8 mouse cellular contexts compared by ENCODE assay signal in genomic region chr9:45345516-45345915, GRCm38 (mm10). TPM values are rescaled to one million over a fixed set of nuclear protein-coding genes. Genes with fewer than 3 reads are reported as not detected.
DNase-seq lines count a peak whose midpoint lies in the region; ATAC-seq and TF ChIP-seq lines count a peak whose summit lies in the region.

No protein-coding gene starts in this region.

- no peak overlapping the region for H3K4me2 ChIP-seq in neural tube, embryonic 11.5 days (ENCODE audit: low read depth)

- ATAC-seq in neural tube, embryonic 11.5 days (ENCODE audit: insufficient read depth, low FRiP score, low TSS enrichment): no peak

- no peak overlapping the region for H3K4me3 ChIP-seq in layer of hippocampus, adult 2 months
- H3K4me3 ChIP-seq in ES-Bruce4 (ENCODE audit: low read depth, low read length): no peak overlapping the region
- no peak overlapping the region for H3K4me3 ChIP-seq in neural tube, embryonic 11.5 days (ENCODE audit: low read depth, low read length)

- intact Hi-C loops in heart, postnatal 14 days (cut with DNase I): loop anchor here (1.0 to 2.0 kb wide), 2 partner anchors 43 to 45 kb away; no protein-coding TSS in a partner anchor
- intact Hi-C loops in gastrocnemius, postnatal 14 days (cut with DNase I; ENCODE audit: low total_unique reads): no loop called here

- whole genome bisulfite sequencing in neural tube, embryonic 11.5 days: 56% methylated on average over 2 of the region's 2 CpGs

- H3K27me3 ChIP-seq in ES-Bruce4 (ENCODE audit: control insufficient read depth, insufficient read depth, low read length, poor library complexity, severe bottlenecking): no peaks in the 10 kb centered on the region
- no peaks in the 10 kb centered on the region for H3K27me3 ChIP-seq in neural tube, embryonic 11.5 days (ENCODE audit: control insufficient read depth, insufficient read depth, low read length)

- peak; percentile 81 for TF ChIP-seq CTCF in layer of hippocampus, adult 2 months (conservative IDR thresholded peaks at IDR 0.05)
- TF ChIP-seq CTCF in ES-Bruce4 (IDR thresholded peaks at IDR 0.05; ENCODE audit: low read depth, low read length): peak; percentile 51

- H3K9me3 ChIP-seq in ES-Bruce4 (replicated peaks; ENCODE audit: control insufficient read depth, insufficient read depth, low read length, poor library complexity, severe bottlenecking): no peaks in the 10 kb centered on the region
- H3K9me3 ChIP-seq in neural tube, embryonic 11.5 days (ENCODE audit: control insufficient read depth, low read length): no peaks in the 10 kb centered on the region

- H3K36me3 ChIP-seq in ES-Bruce4 (ENCODE audit: control insufficient read depth, insufficient read depth, low read length, poor library complexity, severe bottlenecking): no peaks in the 10 kb centered on the region
- no peaks in the 10 kb centered on the region for H3K36me3 ChIP-seq in neural tube, embryonic 11.5 days (ENCODE audit: control insufficient read depth, insufficient read depth, low read length)

- H3K4me1 ChIP-seq in ES-Bruce4 (ENCODE audit: control insufficient read depth, insufficient read depth, low read length): peaks cover 1% of the 10 kb centered on the region
- H3K4me1 ChIP-seq in neural tube, embryonic 11.5 days (ENCODE audit: control insufficient read depth, insufficient read depth, low read length): no peaks in the 10 kb centered on the region

- no peak for TF ChIP-seq POLR2A in ES-Bruce4 (IDR thresholded peaks at IDR 0.05; ENCODE audit: insufficient read depth, low read length)

- H3K9ac ChIP-seq in ES-Bruce4 (ENCODE audit: low read depth, poor library complexity, severe bottlenecking): no peak overlapping the region
- H3K9ac ChIP-seq in neural tube, embryonic 11.5 days (ENCODE audit: low read length): no peak overlapping the region

- H3K27ac ChIP-seq in layer of hippocampus, adult 2 months: no peak overlapping the region
- H3K27ac ChIP-seq in ES-Bruce4 (ENCODE audit: insufficient read depth, low read length): no peak overlapping the region
- H3K27ac ChIP-seq in neural tube, embryonic 11.5 days (ENCODE audit: low read depth, low read length): no peak overlapping the region

- TF ChIP-seq EP300 in ES-Bruce4 (IDR thresholded peaks at IDR 0.05; ENCODE audit: insufficient read depth, low read depth, low read length): no peak

- peak; percentile 20 to 29 for DNase-seq in layer of hippocampus, adult 2 months (ENCODE audit: low spot score in 2 of 2)
- DNase-seq in layer of hippocampus, postnatal 25 days (ENCODE audit: extremely low spot score in 1 of 2, low spot score in 1 of 2): no peak
- peak; percentile 31 to 53 for DNase-seq in adrenal gland, postnatal 36 days
- peak; percentile 22 to 29 for DNase-seq in heart, postnatal 14 days
- DNase-seq in neural tube, embryonic 11.5 days (ENCODE audit: low spot score): peak; percentile 45
- no peak for DNase-seq in gastrocnemius, postnatal 14 days
- DNase-seq in urinary bladder, postnatal 25 days (ENCODE audit: low spot score): no peak

RNA-seq across cellular contexts. Expression of gene Fxyd6, which starts 24.5 kb away (rescaled TPM):
- 10 to 100 TPM; 81.6 to 83.4 TPM for total RNA-seq in layer of hippocampus, adult 2 months (2021)
- total RNA-seq in layer of hippocampus, postnatal 25 days (2021): 100 to 1,000 TPM in 1 of 2 experiments, 10 to 100 TPM in 1; 82.2 to 112 TPM
- polyA plus RNA-seq in ES-Bruce4 (2011; ENCODE audit: insufficient read depth, insufficient read length, low read depth, missing spikeins): 88.6 and 89.9 TPM in 2 replicates
- total RNA-seq in adrenal gland, postnatal 36 days (2021): 100 to 1,000 TPM; 222 to 224 TPM
- 10 to 100 TPM; 18.2 to 20.9 TPM for total RNA-seq in heart, postnatal 14 days (2021)
- 109 and 111 TPM in 2 replicates for polyA plus RNA-seq in neural tube, embryonic 11.5 days (2014; fragmentation: Nextera tagmentation; extraction: Ambion mirVana)
- total RNA-seq in gastrocnemius, postnatal 14 days (2021): 10 to 100 TPM; 36.6 to 44.5 TPM

RNA-seq across cellular contexts. Expression of gene Tmprss13, which starts 26.6 kb away (rescaled TPM):
- total RNA-seq in layer of hippocampus, adult 2 months (2021): not detected
- not detected for total RNA-seq in layer of hippocampus, postnatal 25 days (2021)
- polyA plus RNA-seq in ES-Bruce4 (2011; ENCODE audit: insufficient read depth, insufficient read length, low read depth, missing spikeins): 1.9 and 2.8 TPM in 2 replicates
- total RNA-seq in adrenal gland, postnatal 36 days (2021): under 1 TPM; 0.20 to 0.23 TPM
- 1 to 10 TPM; 2.3 to 2.8 TPM for total RNA-seq in heart, postnatal 14 days (2021)
- 0.16 TPM in 1 of 2 replicates, not detected in the other for polyA plus RNA-seq in neural tube, embryonic 11.5 days (2014; fragmentation: Nextera tagmentation; extraction: Ambion mirVana)
- total RNA-seq in gastrocnemius, postnatal 14 days (2021): under 1 TPM; 0.06 to 0.18 TPM

RNA-seq across cellular contexts. Expression of gene Fxyd2, which starts 54.0 kb away (rescaled TPM):
- total RNA-seq in layer of hippocampus, adult 2 months (2021): 10 to 100 TPM; 10.2 to 10.9 TPM
- total RNA-seq in layer of hippocampus, postnatal 25 days (2021): 10 to 100 TPM in 1 of 2 experiments, 1 to 10 TPM in 1; 8.3 to 10.6 TPM
- not detected in 2 replicates for polyA plus RNA-seq in ES-Bruce4 (2011; ENCODE audit: insufficient read depth, insufficient read length, low read depth, missing spikeins)
- 1 to 10 TPM; 2.4 to 4.8 TPM for total RNA-seq in adrenal gland, postnatal 36 days (2021)
- total RNA-seq in heart, postnatal 14 days (2021): 1 to 10 TPM; 1.5 to 2.3 TPM
- polyA plus RNA-seq in neural tube, embryonic 11.5 days (2014; fragmentation: Nextera tagmentation; extraction: Ambion mirVana): 0.88 and 2.1 TPM in 2 replicates
- total RNA-seq in gastrocnemius, postnatal 14 days (2021): 1 to 10 TPM; 1.4 to 1.5 TPM

Comparison
In these comparisons a context has a peak if more than half of its experiments do, and no peak if none do; other contexts are left out.
1. DNase-seq: peak in layer of hippocampus, adult 2 months (2 of 2), adrenal gland, postnatal 36 days (2 of 2), heart, postnatal 14 days (2 of 2) and neural tube, embryonic 11.5 days (single experiment); none in layer of hippocampus, postnatal 25 days (0 of 2), gastrocnemius, postnatal 14 days (single experiment) and urinary bladder, postnatal 25 days (single experiment).